Mouse (Mus musculus) heart, embryonic 15.5 days (tissue): ENCODE results near the gene Areg. TPM values are rescaled to one million over a fixed set of nuclear protein-coding genes. Genes with fewer than 3 reads are reported as not detected.

Experiments used
- ATAC-seq: fragments of 200-750 bp; cut with Nextera tagmentation; replicated peaks from 2 replicates; pipeline ENCODE4 v1.8.0; 2017; ENCODE audit warnings: low read depth, moderate TSS enrichment; ENCODE audit not compliant: insufficient number of reproducible peaks, insufficient read depth, low FRiP score
- H3K27ac ChIP-seq: fragments of 300-500 bp; sonication (generic); 2 replicates; pipeline ENCODE4 v1.5.1; 2015; ENCODE audit warnings: mild to moderate bottlenecking, inconsistent platforms
- H3K27me3 ChIP-seq: fragments of 300-500 bp; sonication (generic); 2 replicates; pipeline ENCODE4 v1.6.1; 2015; ENCODE audit warnings: inconsistent platforms
- H3K36me3 ChIP-seq: fragments of 300-500 bp; sonication (generic); 2 replicates; pipeline ENCODE4 v1.6.1; 2015; ENCODE audit warnings: mild to moderate bottlenecking, inconsistent platforms
- H3K4me1 ChIP-seq: fragments of 300-500 bp; sonication (generic); replicated peaks from 2 replicates; pipeline ENCODE4 v1.6.1; 2015; ENCODE audit warnings: inconsistent platforms
- H3K4me2 ChIP-seq: fragments of 300-500 bp; sonication (generic); 2 replicates; pipeline ENCODE4 v1.6.1; 2015; ENCODE audit warnings: inconsistent platforms, mild to moderate bottlenecking, moderate library complexity
- H3K4me3 ChIP-seq: fragments of 300-500 bp; sonication (generic); 2 replicates; pipeline ENCODE4 v1.5.1; 2015; ENCODE audit warnings: mild to moderate bottlenecking, inconsistent platforms
- H3K9ac ChIP-seq: fragments of 300-500 bp; sonication (generic); 2 replicates; pipeline ENCODE4 v1.6.1; 2015; ENCODE audit warnings: mild to moderate bottlenecking, inconsistent platforms
- H3K9me3 ChIP-seq: fragments of 300-500 bp; sonication (generic); replicated peaks from 2 replicates; pipeline ENCODE4 v1.6.1; 2016; ENCODE audit warnings: inconsistent platforms
- WGBS: fragments of 180-500 bp; shearing (Covaris S2); methylation state at CpG from one replicate; pipeline ENCODE4 v1.1.7; 2015; ENCODE audit warnings: mixed read lengths; 5-methylcytosine and 5-hydroxymethylcytosine counted together
- polyA plus RNA-seq: library from polyadenylated mRNA; unstranded; fragments of >200 nt; fragmentation: Nextera tagmentation; extraction: Ambion mirVana; gene quantifications from 2 replicates; pipeline ENCODE4 v1.2.1, GENCODE M21; 2015

Gene Areg
- polyA plus RNA-seq, 1 experiment from 2014 or later, result 0.37 TPM

DNA sequence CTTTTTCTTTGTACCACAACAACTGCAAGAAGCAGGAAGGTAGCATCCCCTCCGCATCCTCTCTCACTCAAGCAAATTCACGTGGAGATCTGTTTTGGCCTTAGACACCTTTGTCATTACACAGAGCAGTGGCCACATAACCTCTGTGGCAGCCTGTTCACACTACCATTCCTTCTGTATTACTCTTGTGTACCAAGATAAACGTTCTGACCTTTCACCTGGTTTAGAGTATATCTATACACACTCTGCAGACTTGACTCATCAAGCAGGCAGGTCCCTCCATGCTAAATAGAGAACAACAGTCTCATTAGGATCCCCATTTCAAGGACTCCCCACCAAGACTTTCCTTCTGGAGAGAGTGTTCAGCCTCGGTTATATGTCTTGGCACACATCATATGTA lies 16.0 kb upstream of the Areg start:
- peaks cover 2% of the 10 kb centered on the region; the same call in 1 of the 2 replicates for H3K4me1 ChIP-seq
- H3K9ac ChIP-seq, result no peak overlapping the region
- WGBS, result 57% methylated on average over 4 of the region's 4 CpGs
- H3K36me3 ChIP-seq, result no peaks in the 10 kb centered on the region
- no peak overlapping the region for H3K4me3 ChIP-seq
- no peaks in the 10 kb centered on the region for H3K9me3 ChIP-seq
- no peaks in the 10 kb centered on the region for H3K27me3 ChIP-seq
- no peak overlapping the region for H3K27ac ChIP-seq
- no peak for ATAC-seq
- no peak overlapping the region for H3K4me2 ChIP-seq

DNA sequence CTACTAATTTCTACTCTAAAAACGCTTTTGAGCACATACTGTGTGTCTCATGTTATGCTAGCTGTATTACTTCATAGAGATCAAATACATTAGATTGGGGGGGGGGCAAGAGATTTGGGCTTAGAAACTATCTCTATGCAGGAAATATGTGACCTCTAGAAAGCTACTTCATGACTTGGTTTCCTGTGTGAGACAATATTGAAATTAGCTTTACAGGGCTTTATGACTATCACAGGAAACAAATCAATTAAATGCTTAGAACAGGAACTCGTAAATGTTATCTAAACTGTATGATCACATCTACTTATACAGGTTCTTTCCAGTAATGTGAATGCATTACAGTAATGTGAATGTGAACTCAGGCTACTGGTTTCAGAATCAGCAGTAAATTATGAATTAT lies 15.3 kb upstream of the Areg start:
- no peaks in the 10 kb centered on the region for H3K36me3 ChIP-seq
- no peaks in the 10 kb centered on the region for H3K27me3 ChIP-seq
- ATAC-seq, result no peak
- H3K4me2 ChIP-seq, result no peak overlapping the region
- H3K4me3 ChIP-seq, result no peak overlapping the region
- no peaks in the 10 kb centered on the region for H3K9me3 ChIP-seq
- H3K4me1 ChIP-seq, result peaks cover 2% of the 10 kb centered on the region; the same call in 1 of the 2 replicates
- no peak overlapping the region for H3K9ac ChIP-seq
- WGBS, result 74% methylated on average over 2 of the region's 2 CpGs
- no peak overlapping the region for H3K27ac ChIP-seq

DNA sequence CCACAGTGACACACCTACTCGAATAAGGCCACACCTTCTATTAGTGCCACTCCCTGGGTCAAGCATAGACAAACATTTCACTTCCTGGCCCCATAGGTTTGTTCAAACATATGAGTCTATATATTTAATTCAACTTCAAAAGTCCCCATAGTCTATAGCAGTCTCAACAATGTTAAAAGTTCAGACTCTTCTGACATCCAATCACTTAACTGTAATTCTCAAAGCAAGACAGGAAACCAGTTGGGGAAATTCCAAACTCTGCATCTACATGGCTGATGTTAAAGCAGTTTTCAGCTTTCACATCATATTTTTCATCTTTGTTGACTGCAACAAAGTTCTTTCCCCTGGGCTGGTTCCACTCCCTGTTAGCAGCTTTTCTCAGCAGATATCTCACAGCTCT lies 12.8 kb upstream of the Areg start:
- no peak overlapping the region for H3K27ac ChIP-seq
- ATAC-seq, result no peak
- no peaks in the 10 kb centered on the region for H3K9me3 ChIP-seq
- 74% methylated on average over 1 of the region's 1 CpGs for WGBS
- no peak overlapping the region for H3K4me2 ChIP-seq
- H3K4me1 ChIP-seq, result no peaks in the 10 kb centered on the region; the same call in 1 of the 2 replicates
- H3K27me3 ChIP-seq, result no peaks in the 10 kb centered on the region
- no peak overlapping the region for H3K9ac ChIP-seq
- no peak overlapping the region for H3K4me3 ChIP-seq
- no peaks in the 10 kb centered on the region for H3K36me3 ChIP-seq

- no peak for ATAC-seq
- 24% methylated on average over 1 of the region's 1 CpGs for WGBS
Observed at GRCm38 (mm10) chr5:91134961-91135360, 4.4 kb upstream of the Areg start.

GRCm38 (mm10) chr5:91138970-91139369 lies 429 bp upstream of the Areg start:
- peaks cover 9% of the 10 kb centered on the region for H3K4me1 ChIP-seq
- peak overlapping the region; percentile 66 for H3K4me3 ChIP-seq

More at GRCm38 (mm10) chr5:91134961-91135360, 4.4 kb upstream of the Areg start:
- Histone ChIP-seq H3K4me1 (peaks cover 9% of the 10 kb centered on the region), H3K9me3 (no peaks in the 10 kb centered on the region), H3K36me3 (no peaks in the 10 kb centered on the region), H3K27me3 (peaks cover 10% of the 10 kb centered on the region; the same call in 1 of the 2 replicates), H3K27ac (no peak overlapping the region), H3K4me2 (no peak overlapping the region), H3K9ac (no peak overlapping the region), H3K4me3 (no peak overlapping the region)

DNA sequence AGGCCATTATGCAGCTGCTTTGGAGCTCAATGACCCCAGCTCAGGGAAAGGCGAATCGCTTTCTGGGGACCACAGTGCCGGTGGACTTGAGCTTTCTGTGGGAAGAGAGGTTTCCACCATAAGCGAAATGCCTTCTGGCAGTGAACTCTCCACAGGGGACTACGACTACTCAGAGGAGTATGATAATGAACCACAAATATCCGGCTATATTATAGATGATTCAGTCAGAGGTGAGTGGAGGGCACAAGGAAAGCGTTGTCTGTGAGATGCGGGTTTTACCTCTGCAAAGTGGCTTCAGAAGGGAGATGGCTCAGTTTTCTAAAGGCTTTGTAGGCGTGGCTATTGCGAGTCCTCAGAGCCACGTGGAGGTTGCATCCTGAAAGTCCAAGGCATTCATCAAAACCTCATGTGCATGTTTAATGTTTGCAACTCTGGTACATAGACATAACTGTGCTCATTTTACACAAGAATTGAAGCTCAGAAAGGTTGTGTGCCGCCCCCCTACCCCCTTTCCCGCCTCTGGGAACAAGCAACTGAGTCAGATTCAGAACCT lies 1.6 kb downstream of the Areg start:
- no peak overlapping the region for H3K4me2 ChIP-seq
- peaks cover 9% of the 10 kb centered on the region for H3K4me1 ChIP-seq
- WGBS, result 49% methylated on average over 13 of the region's 13 CpGs
- no peak overlapping the region for H3K9ac ChIP-seq
- no peak for ATAC-seq
- H3K4me3 ChIP-seq, result no peak overlapping the region
- H3K27ac ChIP-seq, result no peak overlapping the region
- H3K9me3 ChIP-seq, result no peaks in the 10 kb centered on the region
- no peaks in the 10 kb centered on the region for H3K36me3 ChIP-seq
- H3K27me3 ChIP-seq, result peaks cover 24% of the 10 kb centered on the region

More at GRCm38 (mm10) chr5:91138970-91139369, 429 bp upstream of the Areg start:
- H3K9ac ChIP-seq, result no peak overlapping the region
- no peaks in the 10 kb centered on the region for H3K9me3 ChIP-seq
- H3K36me3 ChIP-seq, result no peaks in the 10 kb centered on the region
- no peak for ATAC-seq
- H3K27me3 ChIP-seq, result peaks cover 24% of the 10 kb centered on the region
- WGBS, result 6% methylated on average over 7 of the region's 7 CpGs
- H3K27ac ChIP-seq, result no peak overlapping the region
- peak overlapping the region; percentile 93 for H3K4me2 ChIP-seq

DNA sequence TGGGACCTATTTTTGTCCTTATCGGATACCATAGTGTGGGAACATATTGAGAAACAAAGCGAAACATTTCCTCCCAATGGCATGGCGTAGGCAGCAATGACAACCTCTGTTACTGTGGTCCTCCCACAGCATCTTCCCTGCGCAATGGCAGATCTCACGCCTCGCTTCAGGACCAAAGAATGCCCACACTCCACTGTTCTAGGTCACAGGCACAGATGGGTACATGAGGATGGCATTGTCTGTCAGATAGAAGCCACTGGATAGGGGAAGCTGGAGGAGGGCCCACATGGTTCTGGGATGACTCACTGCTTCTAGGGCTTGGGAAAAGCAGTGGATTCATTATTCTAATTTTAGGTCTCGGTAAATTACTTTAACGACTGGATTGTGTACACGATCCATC lies 5.6 kb downstream of the Areg start:
- H3K4me3 ChIP-seq, result no peak overlapping the region
- H3K27ac ChIP-seq, result no peak overlapping the region
- no peaks in the 10 kb centered on the region for H3K36me3 ChIP-seq
- peaks cover under 1% of the 10 kb centered on the region; the same call in 1 of the 2 replicates for H3K4me1 ChIP-seq
- WGBS, result 77% methylated on average over 9 of the region's 9 CpGs
- H3K4me2 ChIP-seq, result no peak overlapping the region
- no peaks in the 10 kb centered on the region for H3K9me3 ChIP-seq
- H3K9ac ChIP-seq, result no peak overlapping the region
- no peak for ATAC-seq
- peaks cover 15% of the 10 kb centered on the region for H3K27me3 ChIP-seq

DNA sequence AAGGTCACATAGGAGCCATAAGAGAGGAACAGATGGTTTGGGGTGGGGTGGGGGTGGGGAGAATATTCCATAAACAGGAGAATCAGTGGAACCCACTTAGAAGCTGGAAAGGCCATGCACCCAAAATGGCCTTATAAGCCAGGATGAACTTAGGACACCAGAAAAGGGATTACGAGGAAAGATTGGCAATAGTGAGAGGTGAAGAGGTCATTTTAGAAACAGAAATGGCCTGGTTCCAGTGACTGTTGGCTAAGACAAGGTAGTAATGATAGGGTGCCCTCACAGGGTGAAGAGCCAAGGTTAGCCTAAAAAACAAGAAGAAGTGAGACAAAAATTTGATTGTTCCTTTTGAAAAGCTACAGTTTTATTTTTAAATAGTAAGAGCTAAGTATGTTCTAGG lies 7.6 kb downstream of the Areg start:
- no peak overlapping the region for H3K9ac ChIP-seq
- no peaks in the 10 kb centered on the region for H3K9me3 ChIP-seq
- H3K4me3 ChIP-seq, result no peak overlapping the region
- no peaks in the 10 kb centered on the region for H3K27me3 ChIP-seq
- no peak for ATAC-seq
- H3K4me1 ChIP-seq, result no peaks in the 10 kb centered on the region
- H3K4me2 ChIP-seq, result no peak overlapping the region
- no peaks in the 10 kb centered on the region for H3K36me3 ChIP-seq
- no peak overlapping the region for H3K27ac ChIP-seq
- 82% methylated on average over 1 of the region's 1 CpGs for WGBS

GRCm38 (mm10) chr5:91148054-91148453 lies 8.7 kb downstream of the Areg start:
- Histone ChIP-seq H3K27me3 (no peaks in the 10 kb centered on the region), H3K4me1 (no peaks in the 10 kb centered on the region), H3K27ac (no peak overlapping the region), H3K9ac (no peak overlapping the region), H3K4me2 (no peak overlapping the region), H3K4me3 (no peak overlapping the region), H3K36me3 (no peaks in the 10 kb centered on the region), H3K9me3 (no peaks in the 10 kb centered on the region)
- no peak for ATAC-seq
- WGBS, result 68% methylated on average over 2 of the region's 2 CpGs

- ATAC-seq, result no peak
- H3K9ac ChIP-seq, result no peak overlapping the region
- WGBS, result 67% methylated on average over 8 of the region's 8 CpGs
- H3K4me1 ChIP-seq, result no peaks in the 10 kb centered on the region
- H3K4me3 ChIP-seq, result no peak overlapping the region
- H3K4me2 ChIP-seq, result no peak overlapping the region
- H3K36me3 ChIP-seq, result no peaks in the 10 kb centered on the region
- H3K9me3 ChIP-seq, result no peaks in the 10 kb centered on the region
- H3K27me3 ChIP-seq, result no peaks in the 10 kb centered on the region
- no peak overlapping the region for H3K27ac ChIP-seq
Observed at GRCm38 (mm10) chr5:91156677-91157076, 17.3 kb downstream of the Areg start.

DNA sequence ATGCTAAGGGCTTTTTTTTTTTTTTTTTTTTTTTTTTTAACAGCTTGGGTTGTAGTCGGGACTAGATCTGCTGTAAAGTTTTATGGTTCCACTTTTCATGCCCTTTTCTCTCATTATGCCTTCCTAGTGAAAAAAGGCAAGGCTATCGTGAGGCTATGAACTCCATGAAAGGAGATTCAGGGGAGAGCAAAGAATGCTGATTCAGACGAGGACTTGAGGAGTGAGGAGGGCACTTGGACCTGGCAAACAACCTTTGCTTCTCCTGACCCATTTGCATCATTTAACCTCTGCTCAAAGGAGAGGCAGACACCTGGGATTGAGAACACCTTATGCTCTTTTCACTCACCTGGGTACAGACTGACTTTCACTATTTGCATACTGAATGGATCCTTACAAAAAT lies 17.8 kb downstream of the Areg start:
- H3K27ac ChIP-seq, result no peak overlapping the region
- H3K4me1 ChIP-seq, result no peaks in the 10 kb centered on the region
- H3K27me3 ChIP-seq, result no peaks in the 10 kb centered on the region
- ATAC-seq, result no peak
- no peak overlapping the region for H3K4me2 ChIP-seq
- WGBS, result 39% methylated on average over 3 of the region's 3 CpGs
- no peaks in the 10 kb centered on the region for H3K9me3 ChIP-seq
- H3K36me3 ChIP-seq, result no peaks in the 10 kb centered on the region
- no peak overlapping the region for H3K4me3 ChIP-seq
- H3K9ac ChIP-seq, result no peak overlapping the region

- Histone ChIP-seq H3K27me3 (no peaks in the 10 kb centered on the region), H3K4me1 (no peaks in the 10 kb centered on the region), H3K36me3 (no peaks in the 10 kb centered on the region), H3K27ac (no peak overlapping the region), H3K9me3 (no peaks in the 10 kb centered on the region), H3K9ac (no peak overlapping the region), H3K4me3 (no peak overlapping the region), H3K4me2 (no peak overlapping the region)
- no peak for ATAC-seq
- 82% methylated on average over 4 of the region's 4 CpGs for WGBS
Observed at GRCm38 (mm10) chr5:91162787-91163186, 23.4 kb downstream of the Areg start.
